Comparison of ENCODE assay signal across 8 mouse cellular contexts in the genomic region with DNA sequence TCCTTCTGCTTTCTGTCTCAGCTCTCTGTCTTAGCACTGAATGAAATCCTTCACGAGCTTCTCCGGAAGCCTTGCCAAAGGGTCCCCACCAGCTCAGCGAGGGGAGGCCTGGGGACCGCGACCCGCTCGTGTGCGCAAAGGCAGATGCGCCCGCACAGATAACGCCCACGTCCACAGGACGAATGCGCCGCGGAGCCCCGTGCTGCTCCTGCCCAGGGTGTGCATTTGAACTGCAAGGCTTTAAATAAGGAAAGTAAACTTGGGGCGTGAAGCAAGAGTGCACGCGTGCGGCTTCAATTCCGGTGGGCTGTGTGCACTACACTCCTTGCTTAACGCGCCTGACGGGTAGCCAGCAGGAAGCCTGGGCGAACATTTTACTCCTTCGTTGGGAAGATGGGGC. TPM values are rescaled to one million over a fixed set of nuclear protein-coding genes. Genes with fewer than 3 reads are reported as not detected.
DNase-seq lines count a peak whose midpoint lies in the region; ATAC-seq and TF ChIP-seq lines count a peak whose summit lies in the region.

No protein-coding gene starts in this region.

- peaks cover 25% of the 10 kb centered on the region for H3K27me3 ChIP-seq in thymus, adult 2 months (ENCODE audit: control insufficient read depth, insufficient read depth, low read length)
- peaks cover 27% of the 10 kb centered on the region for H3K27me3 ChIP-seq in forebrain, embryonic 11.5 days (ENCODE audit: control insufficient read depth, insufficient read depth, low read length)
- H3K27me3 ChIP-seq in kidney, embryonic 16.5 days (ENCODE audit: insufficient read depth, low read length) = peaks cover 29% of the 10 kb centered on the region
- H3K27me3 ChIP-seq in neural tube, embryonic 11.5 days (ENCODE audit: control insufficient read depth, insufficient read depth, low read length) = peaks cover 47% of the 10 kb centered on the region

- H3K4me1 ChIP-seq in thymus, adult 2 months (replicated peaks; ENCODE audit: control insufficient read depth, insufficient read depth, low read length) = peaks cover 18% of the 10 kb centered on the region
- H3K4me1 ChIP-seq in forebrain, embryonic 11.5 days (replicated peaks; ENCODE audit: control insufficient read depth, insufficient read depth, low read length) = peaks cover 5% of the 10 kb centered on the region
- peaks cover 9% of the 10 kb centered on the region for H3K4me1 ChIP-seq in kidney, embryonic 16.5 days (ENCODE audit: insufficient read depth, low read length)
- 0 out of 2 replicates have a peak, but pooled peaks cover 4% of the 10 kb centered on the region for H3K4me1 ChIP-seq in neural tube, embryonic 11.5 days (ENCODE audit: control insufficient read depth, insufficient read depth, low read length)

- peak; percentile 15 for DNase-seq in thymus, adult 2 months
- DNase-seq in thymus, adult 18-20 months = no peak
- DNase-seq in forebrain, embryonic 11.5 days (ENCODE audit: low spot score) = peak; percentile 62
- DNase-seq in neural tube, embryonic 11.5 days (ENCODE audit: low spot score) = peak; percentile 56
- no peak for DNase-seq in left cerebral cortex, postnatal 4 days
- DNase-seq in urinary bladder, postnatal 36 days (ENCODE audit: low spot score in 2 of 2) = no peak
- no peak for DNase-seq in urinary bladder, postnatal 4 days (ENCODE audit: low spot score in 2 of 2)

- H3K9ac ChIP-seq in forebrain, embryonic 11.5 days (ENCODE audit: low read length) = no peak overlapping the region
- no peak overlapping the region for H3K9ac ChIP-seq in kidney, embryonic 16.5 days (replicated peaks; ENCODE audit: low read length)
- no peak overlapping the region for H3K9ac ChIP-seq in neural tube, embryonic 11.5 days (ENCODE audit: low read length)

- H3K36me3 ChIP-seq in thymus, adult 2 months (ENCODE audit: control insufficient read depth, insufficient read depth, low read length) = no peaks in the 10 kb centered on the region
- H3K36me3 ChIP-seq in forebrain, embryonic 11.5 days (ENCODE audit: control insufficient read depth, insufficient read depth, low read length) = no peaks in the 10 kb centered on the region
- no peaks in the 10 kb centered on the region for H3K36me3 ChIP-seq in kidney, embryonic 16.5 days (ENCODE audit: insufficient read depth, low read length)
- H3K36me3 ChIP-seq in neural tube, embryonic 11.5 days (ENCODE audit: control insufficient read depth, insufficient read depth, low read length) = no peaks in the 10 kb centered on the region

- H3K4me3 ChIP-seq in thymus, adult 2 months (ENCODE audit: control insufficient read depth, insufficient read depth, low read length) = peak overlapping the region; percentile 52
- H3K4me3 ChIP-seq in forebrain, embryonic 11.5 days (ENCODE audit: low read depth, low read length) = peak overlapping the region; percentile 14; the same call in 1 of the 2 replicates
- peak overlapping the region; percentile 75 for H3K4me3 ChIP-seq in kidney, embryonic 16.5 days (ENCODE audit: low read length)
- no peak overlapping the region for H3K4me3 ChIP-seq in neural tube, embryonic 11.5 days (ENCODE audit: low read depth, low read length)

- ATAC-seq in forebrain, embryonic 11.5 days (replicated peaks; ENCODE audit: low FRiP score) = no peak
- no peak for ATAC-seq in kidney, embryonic 16.5 days (ENCODE audit: low FRiP score, low TSS enrichment)
- no peak for ATAC-seq in neural tube, embryonic 11.5 days (ENCODE audit: insufficient read depth, low FRiP score, low TSS enrichment)

- no peak overlapping the region for H3K27ac ChIP-seq in thymus, adult 2 months (ENCODE audit: control insufficient read depth, insufficient read depth, low read length)
- no peak overlapping the region for H3K27ac ChIP-seq in forebrain, embryonic 11.5 days (ENCODE audit: low read depth, low read length)
- no peak overlapping the region for H3K27ac ChIP-seq in kidney, embryonic 16.5 days (ENCODE audit: low read length)
- H3K27ac ChIP-seq in neural tube, embryonic 11.5 days (ENCODE audit: low read depth, low read length) = no peak overlapping the region

- no peak for TF ChIP-seq POLR2A in thymus, adult 2 months (IDR thresholded peaks at IDR 0.05; ENCODE audit: control insufficient read depth, extremely low read depth, insufficient read depth, low read length, poor library complexity)

- intact Hi-C loops in left cerebral cortex, postnatal 4 days (cut with DNase I) = loop anchor here (10.0 kb wide), 1 partner anchor 116 kb away; no protein-coding TSS in a partner anchor

- H3K4me2 ChIP-seq in forebrain, embryonic 11.5 days (ENCODE audit: low read depth, low read length, severe bottlenecking) = peak overlapping the region; percentile 95
- H3K4me2 ChIP-seq in kidney, embryonic 16.5 days (replicated peaks; ENCODE audit: low read depth, low read length) = peak overlapping the region; percentile 99
- peak overlapping the region; percentile 92 for H3K4me2 ChIP-seq in neural tube, embryonic 11.5 days (ENCODE audit: low read depth)

- under 1% methylated on average over 27 of the region's 27 CpGs for WGBS in thymus, adult 2 months
- under 1% methylated on average over 27 of the region's 27 CpGs for WGBS in forebrain, embryonic 11.5 days
- under 1% methylated on average over 27 of the region's 27 CpGs for WGBS in kidney, embryonic 16.5 days
- WGBS in neural tube, embryonic 11.5 days = under 1% methylated on average over 27 of the region's 27 CpGs

- TF ChIP-seq CTCF in thymus, adult 2 months (IDR thresholded peaks at IDR 0.05; ENCODE audit: borderline replicate concordance, control insufficient read depth, extremely low read depth, insufficient read depth, low read length, poor library complexity) = no peak

- H3K9me3 ChIP-seq in forebrain, embryonic 11.5 days (ENCODE audit: control insufficient read depth, low read length) = no peaks in the 10 kb centered on the region
- no peaks in the 10 kb centered on the region for H3K9me3 ChIP-seq in kidney, embryonic 16.5 days (ENCODE audit: low read length)
- no peaks in the 10 kb centered on the region for H3K9me3 ChIP-seq in neural tube, embryonic 11.5 days (ENCODE audit: control insufficient read depth, low read length)

RNA-seq across cellular contexts. Expression of a gene that starts 1.5 kb away (rescaled TPM):
- 4.5 and 6.5 TPM in 2 replicates for polyA plus RNA-seq in thymus, adult 2 months (2012; rRNA removed)
- 18.8 and 22.3 TPM in 2 replicates for polyA plus RNA-seq in forebrain, embryonic 11.5 days (2014; fragmentation: Nextera tagmentation; extraction: Ambion mirVana)
- polyA plus RNA-seq in kidney, embryonic 16.5 days (2015; fragmentation: Nextera tagmentation; extraction: Ambion mirVana) = 30.1 and 31.6 TPM in 2 replicates
- polyA plus RNA-seq in neural tube, embryonic 11.5 days (2014; fragmentation: Nextera tagmentation; extraction: Ambion mirVana) = 10.1 and 16.1 TPM in 2 replicates
- 1 to 10 TPM in 1 of 2 experiments, under 1 TPM in 1; 0.77 to 2.1 TPM for total RNA-seq in left cerebral cortex, postnatal 4 days (2021)

RNA-seq across cellular contexts. Expression of a gene that starts 7.8 kb away (rescaled TPM):
- polyA plus RNA-seq in thymus, adult 2 months (2012; rRNA removed) = 0.33 and 0.38 TPM in 2 replicates
- polyA plus RNA-seq in forebrain, embryonic 11.5 days (2014; fragmentation: Nextera tagmentation; extraction: Ambion mirVana) = 9.0 and 9.1 TPM in 2 replicates
- 12.5 and 13.1 TPM in 2 replicates for polyA plus RNA-seq in kidney, embryonic 16.5 days (2015; fragmentation: Nextera tagmentation; extraction: Ambion mirVana)
- 10.4 and 10.9 TPM in 2 replicates for polyA plus RNA-seq in neural tube, embryonic 11.5 days (2014; fragmentation: Nextera tagmentation; extraction: Ambion mirVana)
- under 1 TPM; 0.42 to 0.44 TPM for total RNA-seq in left cerebral cortex, postnatal 4 days (2021)

RNA-seq across cellular contexts. Expression of a gene that starts 7.8 kb away (rescaled TPM):
- polyA plus RNA-seq in thymus, adult 2 months (2012; rRNA removed) = not detected in 2 replicates
- polyA plus RNA-seq in forebrain, embryonic 11.5 days (2014; fragmentation: Nextera tagmentation; extraction: Ambion mirVana) = 0.17 and 0.44 TPM in 2 replicates
- 1.5 and 1.7 TPM in 2 replicates for polyA plus RNA-seq in kidney, embryonic 16.5 days (2015; fragmentation: Nextera tagmentation; extraction: Ambion mirVana)
- polyA plus RNA-seq in neural tube, embryonic 11.5 days (2014; fragmentation: Nextera tagmentation; extraction: Ambion mirVana) = 0.32 and 0.57 TPM in 2 replicates
- total RNA-seq in left cerebral cortex, postnatal 4 days (2021) = under 1 TPM; 0.34 to 0.36 TPM

Comparison
In these comparisons a context has a peak if more than half of its experiments do, and no peak if none do; other contexts are left out.
1. DNase-seq: peak in thymus, adult 2 months (single experiment), forebrain, embryonic 11.5 days (single experiment) and neural tube, embryonic 11.5 days (single experiment); none in thymus, adult 18-20 months (0 of 2), left cerebral cortex, postnatal 4 days (single experiment), urinary bladder, postnatal 36 days (0 of 2) and urinary bladder, postnatal 4 days (0 of 2).
2. Peak in every context shown above with its lines, with median percentiles within 50 percentile points of each other: H3K4me2 ChIP-seq.